Mouse (Mus musculus) right cerebral cortex, postnatal 25 days (tissue): Measurements from ENCODE around the gene Arid5b.

Source experiments
- DNase-seq: peaks from one replicate; pipeline ENCODE4 v3.0.0; 2022

Arid5b gene

DNA sequence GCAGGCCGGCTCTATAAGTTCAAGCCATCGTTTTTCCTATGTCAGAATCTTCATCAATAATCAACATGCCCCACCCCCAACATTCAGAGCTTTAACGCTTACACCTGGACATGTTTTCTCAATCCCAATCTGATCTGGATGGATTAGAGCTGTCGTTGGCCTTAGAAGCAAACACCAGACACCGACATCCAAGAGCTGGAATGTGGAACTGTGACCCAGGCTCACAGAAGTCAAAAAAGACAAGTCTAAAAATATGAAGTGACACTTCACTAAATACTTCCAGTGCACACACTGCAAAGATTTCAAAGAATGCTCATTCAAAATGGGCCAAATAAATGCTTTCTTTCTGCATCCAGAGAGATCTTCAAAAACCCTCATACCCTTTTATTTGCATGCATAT is 144.5 kb downstream of the Arid5b start:
- no peak for DNase-seq

DNA sequence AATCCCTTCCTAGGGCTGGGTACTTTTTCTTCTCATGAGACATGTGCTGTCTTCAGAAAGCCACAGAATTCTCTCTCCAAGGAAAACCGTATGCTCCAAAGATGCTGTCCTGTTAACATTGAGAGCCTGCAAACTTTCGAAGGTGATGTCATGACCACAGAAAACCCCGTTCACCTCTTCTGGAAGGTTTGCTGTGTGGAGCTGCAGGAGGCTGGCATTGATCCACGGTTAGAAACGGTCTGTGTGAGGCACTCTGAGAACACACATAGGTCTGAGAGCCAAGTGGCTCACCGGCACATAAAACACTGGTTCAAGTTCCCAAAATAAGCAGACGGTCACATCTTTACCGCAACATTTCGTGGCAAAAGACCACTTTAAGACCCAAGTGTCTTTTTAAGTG is 145.9 kb downstream of the Arid5b start:
- DNase-seq = no peak

DNA sequence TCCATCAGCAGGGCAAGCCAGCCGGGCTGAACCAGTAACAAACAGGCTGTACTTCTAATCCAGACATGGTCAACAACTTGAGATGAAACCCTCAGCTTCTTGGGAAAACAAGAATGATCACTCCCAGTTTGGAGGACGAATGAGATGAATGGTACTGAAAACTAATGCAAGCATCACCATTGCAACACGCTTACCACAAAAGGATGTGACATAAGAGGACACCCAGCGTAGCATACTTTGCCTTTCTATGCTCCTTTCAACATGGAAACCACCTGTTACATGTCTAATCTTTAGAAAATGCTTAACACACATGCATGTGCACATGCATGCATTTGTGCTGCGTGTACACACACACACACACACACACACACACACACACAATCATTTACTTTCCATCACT is 146.4 kb downstream of the Arid5b start:
- DNase-seq = no peak

DNA sequence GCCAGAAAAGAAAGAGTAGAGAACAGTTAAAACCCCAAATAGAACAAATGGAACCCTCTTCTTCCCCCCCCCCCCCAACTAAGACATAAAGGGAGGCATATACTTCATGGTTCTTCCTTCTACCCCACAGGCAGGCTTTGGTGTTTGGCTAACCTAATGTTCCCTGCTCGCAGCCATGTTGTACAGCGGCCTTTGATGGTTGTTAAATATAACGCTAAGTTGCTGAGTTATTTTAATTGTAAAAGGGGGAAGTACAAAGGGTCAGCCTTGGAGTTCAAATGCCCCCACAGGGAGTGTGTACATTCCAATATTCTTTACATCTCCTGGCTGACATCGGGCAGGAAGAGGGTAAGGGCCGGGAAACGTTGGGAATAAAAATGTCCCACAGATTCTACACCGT is 148.9 kb downstream of the Arid5b start:
- DNase-seq = no peak

DNA sequence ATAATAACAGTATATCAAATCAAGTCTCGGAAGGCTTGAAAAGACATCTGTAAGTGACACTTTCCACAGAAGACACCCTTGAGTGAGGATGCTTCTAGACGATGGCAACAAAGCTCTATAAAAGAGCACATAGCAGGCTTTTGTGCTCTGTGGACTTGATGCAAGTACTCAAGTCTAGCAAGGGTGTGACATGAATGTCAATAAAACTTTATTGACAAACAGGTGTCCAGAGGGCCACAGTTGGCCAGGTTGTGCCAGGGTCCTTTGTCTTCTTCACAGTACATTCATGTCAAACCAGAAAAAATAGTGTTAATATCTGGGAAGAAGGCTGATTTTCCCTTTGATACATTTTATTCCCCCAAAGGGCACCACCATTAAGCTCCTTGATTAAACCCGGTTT is 149.5 kb downstream of the Arid5b start:
- DNase-seq = no peak

DNA sequence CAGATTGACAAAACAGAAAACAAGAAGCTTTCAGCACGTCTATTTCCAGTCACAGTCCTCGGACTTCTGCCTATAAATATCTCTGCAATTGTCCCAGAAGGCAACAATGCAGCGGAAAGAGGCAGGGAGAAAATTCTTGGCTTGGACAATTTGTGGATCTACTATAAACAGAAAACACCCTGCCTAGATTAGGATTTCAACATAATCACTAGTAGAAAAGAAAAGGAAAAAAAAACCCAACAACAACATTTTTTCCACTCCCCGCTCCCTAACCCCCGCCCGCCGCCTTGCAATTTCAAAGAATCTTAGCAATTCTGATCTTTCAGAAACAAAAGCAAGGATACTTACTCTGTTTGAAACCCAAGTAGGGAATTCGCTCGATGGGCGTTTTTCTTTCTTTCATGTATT is 150.1 kb downstream of the Arid5b start:
- no peak for DNase-seq

DNA sequence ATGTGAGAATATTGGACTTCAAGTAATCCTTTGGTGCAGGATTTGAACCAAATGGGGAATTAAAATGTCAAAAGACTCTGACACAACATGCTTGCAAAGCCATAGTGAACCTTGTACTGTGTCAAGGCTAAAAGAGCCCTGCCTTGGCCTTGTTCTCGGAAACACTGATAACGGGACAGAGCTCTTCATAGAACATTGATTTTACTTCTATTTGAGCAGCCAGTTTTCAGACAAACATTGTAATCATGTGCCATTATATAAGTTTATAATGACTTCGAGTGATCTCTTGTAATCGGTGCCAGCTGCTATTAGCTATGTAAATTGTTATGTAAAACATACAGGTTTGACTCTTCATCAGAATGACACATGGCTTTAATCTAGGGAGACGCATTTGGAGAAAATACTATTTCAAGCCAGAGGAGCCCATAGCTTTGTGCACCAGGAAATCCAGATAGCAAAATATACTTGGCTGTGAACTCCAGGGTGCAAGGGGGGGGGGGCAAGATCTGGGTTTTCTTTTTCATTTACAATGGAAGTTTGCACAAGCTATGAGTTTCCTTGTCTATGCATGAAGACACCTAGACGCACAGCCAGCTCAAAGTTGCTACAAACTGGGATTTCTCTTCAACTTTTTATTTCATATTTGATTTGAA is 150.8 kb downstream of the Arid5b start:
- DNase-seq = no peak

DNA sequence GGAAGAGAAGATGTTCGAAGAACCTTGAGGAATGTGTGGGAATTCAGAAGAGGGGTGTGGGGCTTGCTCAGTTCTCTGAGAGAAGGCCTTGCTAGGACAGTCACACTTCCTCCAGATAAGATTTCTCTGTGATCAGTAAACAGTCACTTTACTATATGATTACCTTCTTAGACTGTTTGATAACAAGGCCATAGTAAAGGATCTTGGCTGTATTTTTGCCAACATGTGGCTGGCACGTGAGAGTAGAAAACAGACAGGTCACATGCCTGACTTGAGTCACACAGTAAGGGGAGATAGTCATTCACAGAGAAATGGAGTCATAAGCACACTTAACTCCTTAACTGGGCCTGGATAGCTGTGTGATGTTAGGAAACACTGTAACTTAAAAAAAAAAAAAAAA is 151.4 kb downstream of the Arid5b start:
- no peak for DNase-seq

DNA sequence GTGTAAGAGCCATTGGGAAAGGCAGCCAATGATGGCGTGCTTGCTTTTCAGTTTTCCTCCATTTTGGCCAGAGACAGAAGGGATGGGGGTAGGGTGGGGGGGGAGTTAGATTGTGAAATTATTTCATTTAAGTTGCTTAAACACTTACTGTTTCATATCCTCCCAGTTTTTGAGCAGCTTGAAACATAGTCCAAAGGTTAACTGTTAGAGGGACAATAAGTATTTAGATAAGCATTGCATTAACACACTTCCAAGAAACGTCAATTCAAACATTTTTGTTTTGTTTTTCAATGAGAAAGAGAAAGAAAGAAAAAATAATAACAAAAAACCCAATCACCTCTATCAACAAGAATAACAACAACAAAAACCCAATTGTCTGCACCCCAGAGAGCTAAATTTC is 152.0 kb downstream of the Arid5b start:
- no peak for DNase-seq

DNA sequence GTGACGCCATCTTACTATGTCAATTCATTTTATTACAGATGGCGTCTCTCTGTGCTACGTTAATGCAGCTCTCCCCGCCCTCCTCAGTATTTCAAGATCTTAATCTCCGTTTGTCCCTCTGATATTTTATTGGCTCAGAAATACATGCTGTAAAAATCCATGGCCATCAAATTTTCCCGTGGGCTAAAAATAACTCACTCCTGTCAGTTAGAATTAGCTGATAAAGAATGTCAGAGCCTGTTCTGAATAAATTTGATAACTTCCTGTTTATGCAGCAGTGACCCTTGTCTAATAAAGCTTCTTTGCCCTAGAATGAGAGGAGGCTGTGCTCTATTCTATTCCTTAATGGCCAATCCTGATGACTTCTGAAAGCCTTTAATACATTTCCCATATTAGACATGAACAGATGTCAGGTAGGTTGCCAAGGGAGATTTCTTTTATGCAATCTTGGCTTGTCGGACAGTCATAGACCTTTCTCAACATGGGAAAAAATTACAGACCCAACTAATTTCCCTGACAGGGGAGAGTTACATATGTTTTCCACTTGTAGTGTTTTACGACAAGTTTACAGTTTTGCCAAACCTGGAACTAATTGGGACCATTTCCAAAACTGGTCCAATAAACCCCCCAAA is 152.5 kb downstream of the Arid5b start:
- no peak for DNase-seq

DNA sequence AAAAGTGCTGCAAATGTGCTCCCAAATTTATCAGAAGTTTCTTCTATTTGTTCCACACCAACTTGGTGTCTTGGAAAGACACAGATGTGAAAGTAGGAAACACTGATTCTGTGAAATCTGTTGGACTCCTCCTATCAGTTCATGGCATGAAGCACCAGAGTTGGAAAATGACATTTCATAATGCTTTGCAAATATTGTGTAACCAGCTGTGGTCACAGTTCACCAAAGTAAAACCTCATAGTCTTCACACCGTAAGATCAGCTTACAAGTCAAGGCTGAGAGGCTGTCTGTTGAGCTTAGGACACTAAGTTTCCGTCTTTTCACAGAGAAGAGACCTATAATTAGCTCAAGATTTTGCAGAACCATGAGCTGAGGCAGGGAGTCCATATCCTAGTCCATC is 153.6 kb downstream of the Arid5b start:
- DNase-seq = no peak

DNA sequence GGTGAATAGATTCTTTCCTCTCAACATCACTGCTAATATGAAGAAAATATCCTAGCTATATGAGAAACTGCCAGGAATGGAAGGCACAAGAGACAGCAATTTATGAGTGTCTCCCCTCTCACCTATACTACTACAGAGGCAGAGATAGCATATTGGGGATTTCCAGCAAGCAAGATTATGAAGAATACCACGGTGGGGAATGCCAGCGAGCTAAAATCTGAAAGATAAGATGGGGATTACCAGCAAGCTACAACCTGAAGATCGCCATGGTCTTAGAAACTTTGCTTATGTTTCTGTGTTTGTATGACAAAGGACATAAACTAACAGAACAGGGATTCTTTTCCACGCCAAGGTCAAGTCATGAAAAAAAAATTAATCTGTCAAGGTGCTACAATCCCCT is 155.1 kb downstream of the Arid5b start:
- DNase-seq = no peak

DNA sequence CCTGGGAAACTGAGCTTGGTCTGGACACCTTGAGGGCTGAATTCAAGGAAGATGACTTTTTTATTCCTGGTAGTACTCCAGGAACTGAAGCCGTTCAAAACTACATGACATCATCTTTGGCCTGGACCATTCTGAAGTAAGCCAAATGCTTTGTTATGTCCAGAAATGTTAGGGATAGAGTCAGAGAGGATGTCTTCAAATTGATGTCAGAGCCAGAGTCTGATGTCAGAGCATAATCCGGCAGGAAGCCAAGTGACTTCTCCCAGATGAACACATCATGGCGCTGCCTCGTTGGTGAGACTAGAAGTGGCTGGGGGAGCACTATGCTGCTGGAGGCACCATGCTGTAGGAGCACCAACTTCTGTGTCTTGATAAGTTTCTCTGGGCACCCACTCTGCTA is 156.6 kb downstream of the Arid5b start:
- no peak for DNase-seq

DNA sequence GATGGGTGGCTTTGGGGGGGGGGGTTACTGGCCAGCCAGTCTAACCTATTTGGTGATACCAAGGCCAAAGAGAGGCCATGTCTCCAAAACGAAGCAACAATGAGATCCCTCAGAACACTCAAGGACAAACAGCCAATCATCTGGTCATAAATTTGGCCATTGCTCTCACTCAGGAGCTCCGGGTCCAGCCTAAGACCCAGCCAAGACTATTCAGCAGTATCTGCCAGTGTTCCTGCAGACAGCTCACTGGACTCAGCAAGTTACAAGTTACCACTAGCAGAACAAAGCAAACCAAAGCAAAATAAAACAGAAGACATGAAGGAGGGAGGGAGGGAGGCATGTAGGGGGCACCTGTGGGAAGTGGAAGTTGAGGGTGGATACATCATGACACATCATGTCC is 157.3 kb downstream of the Arid5b start:
- no peak for DNase-seq

DNA sequence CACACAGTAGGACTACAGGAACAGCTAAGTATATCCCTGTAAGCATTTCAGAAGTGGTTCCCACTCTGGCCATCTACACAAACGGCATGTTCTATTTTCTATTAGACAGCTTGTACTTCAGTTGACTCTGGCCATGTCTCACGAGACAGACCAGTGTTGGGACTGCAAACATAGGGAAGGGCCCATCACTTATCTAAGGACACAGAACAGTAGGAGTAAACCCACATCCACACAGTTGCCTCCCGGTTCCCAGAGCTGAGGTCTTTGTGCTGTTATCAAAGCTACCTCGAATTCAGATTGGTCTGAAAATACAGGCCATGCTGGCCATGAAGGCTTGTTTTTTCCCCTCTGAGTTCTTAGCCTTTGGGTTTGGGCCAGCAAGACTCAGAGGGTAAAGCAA is 158.5 kb downstream of the Arid5b start:
- DNase-seq = no peak

DNA sequence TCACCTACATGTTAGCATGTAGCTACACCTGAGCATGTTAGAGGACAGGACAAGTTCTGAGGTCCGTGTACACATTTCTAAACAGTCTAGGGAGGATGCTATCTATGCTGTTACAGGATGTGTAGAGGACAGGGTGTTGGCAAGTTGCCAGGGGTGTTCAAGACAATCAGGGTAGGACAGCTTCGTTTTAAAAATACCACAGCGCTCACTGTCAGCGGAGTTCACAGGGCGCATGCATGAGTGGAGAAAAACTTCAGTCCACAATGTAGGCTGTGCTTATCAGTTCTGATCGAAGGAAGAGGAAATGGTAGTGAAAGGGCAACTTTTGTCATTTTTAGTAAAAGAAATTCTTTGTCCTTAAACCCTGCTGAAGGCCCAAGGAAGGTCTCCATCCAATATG is 159.3 kb downstream of the Arid5b start:
- DNase-seq = no peak

DNA sequence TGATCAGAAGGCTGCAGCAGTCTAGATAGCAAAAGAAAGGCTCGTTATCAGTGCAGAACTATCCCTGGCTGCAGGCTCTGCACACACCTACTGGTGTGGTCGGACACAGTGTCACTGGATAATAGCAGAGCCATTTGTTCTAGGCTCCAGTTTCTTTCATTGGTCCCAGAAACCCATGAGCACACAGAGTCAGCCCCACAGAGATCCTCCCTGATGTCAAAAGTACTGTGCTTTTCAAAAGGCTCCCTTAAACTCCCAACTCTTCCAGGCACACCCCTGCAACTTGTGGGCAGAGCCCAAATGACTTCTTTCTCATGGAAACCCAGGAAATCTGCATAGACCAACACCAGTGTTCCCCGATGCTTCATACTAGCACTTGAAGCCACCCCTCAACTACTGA is 163.6 kb downstream of the Arid5b start:
- no peak for DNase-seq

DNA sequence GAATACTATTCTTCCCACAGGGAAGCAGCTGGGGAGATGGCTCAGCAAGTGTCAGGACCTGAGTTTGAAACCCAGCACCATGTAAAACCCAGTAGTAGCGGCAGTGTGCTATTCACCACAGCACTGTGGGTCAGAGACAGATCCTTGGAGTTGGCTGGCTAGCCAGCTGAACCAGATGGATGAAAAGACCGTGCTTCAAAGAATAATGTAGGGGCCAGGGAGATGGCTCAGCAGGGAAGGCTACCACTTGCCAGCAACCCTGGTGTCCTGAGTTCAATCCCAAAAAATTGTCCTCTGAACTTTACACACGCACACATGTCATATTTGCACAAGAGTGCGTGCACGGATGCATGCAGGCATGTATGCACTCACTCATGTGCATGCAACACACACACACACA is 164.9 kb downstream of the Arid5b start:
- DNase-seq = no peak

DNA sequence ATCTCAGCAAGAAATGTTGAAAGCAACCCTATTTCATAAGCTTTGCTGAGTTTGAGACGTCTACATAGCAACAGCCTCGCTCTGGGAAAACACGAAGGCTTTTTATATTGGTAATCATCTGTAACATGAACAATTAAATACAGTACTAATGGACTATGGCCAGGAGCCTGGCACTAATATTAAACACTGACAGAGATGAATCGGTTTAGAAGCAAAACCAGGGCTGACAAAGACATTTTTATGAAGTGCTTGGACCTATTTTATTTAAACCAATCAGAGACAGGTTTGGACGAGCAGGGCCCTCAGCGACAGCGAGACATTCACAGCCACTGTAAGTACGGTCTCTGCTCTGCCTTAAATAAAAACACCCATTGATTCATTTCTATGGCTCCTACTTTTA is 165.6 kb downstream of the Arid5b start:
- no peak for DNase-seq

DNA sequence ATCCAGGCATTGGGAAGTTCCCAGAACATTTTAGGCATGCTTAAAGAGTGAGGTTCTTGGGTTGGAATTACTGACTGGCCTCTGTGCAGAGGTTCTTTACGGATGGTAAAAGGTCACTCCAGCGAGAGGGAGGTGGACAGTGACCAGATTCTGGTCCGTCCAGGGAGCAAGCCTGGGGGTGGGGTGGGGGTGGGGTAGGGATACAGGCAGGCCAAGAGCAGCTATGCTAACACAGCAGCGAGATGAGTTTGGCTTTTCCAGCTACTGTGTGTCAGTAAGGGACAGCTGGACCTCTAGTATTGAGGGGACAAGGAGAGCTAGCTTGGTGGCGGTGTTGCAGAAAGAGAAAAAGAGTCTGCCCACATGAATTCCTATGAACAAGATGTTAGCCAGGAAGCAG is 167.9 kb downstream of the Arid5b start:
- no peak for DNase-seq

DNA sequence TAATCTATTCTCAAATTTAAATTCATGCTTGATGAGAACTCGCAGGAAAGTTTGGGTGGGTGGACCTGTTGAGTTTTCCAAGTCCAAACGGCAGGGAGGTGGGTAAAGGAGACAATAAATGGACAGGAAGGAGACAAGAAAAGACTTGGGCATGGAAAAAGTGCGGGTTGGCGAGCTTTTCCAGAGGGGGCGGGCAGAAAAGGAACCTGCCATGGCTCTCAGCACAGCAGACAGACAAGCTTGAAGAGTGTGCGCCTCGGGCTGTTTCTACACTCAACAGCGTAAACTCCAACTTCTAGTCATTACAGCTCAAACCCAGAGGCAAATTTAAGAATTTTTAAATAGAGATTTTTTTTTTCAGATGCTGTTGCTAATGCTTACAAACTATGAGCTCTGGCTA is 168.4 kb downstream of the Arid5b start:
- no peak for DNase-seq

DNA sequence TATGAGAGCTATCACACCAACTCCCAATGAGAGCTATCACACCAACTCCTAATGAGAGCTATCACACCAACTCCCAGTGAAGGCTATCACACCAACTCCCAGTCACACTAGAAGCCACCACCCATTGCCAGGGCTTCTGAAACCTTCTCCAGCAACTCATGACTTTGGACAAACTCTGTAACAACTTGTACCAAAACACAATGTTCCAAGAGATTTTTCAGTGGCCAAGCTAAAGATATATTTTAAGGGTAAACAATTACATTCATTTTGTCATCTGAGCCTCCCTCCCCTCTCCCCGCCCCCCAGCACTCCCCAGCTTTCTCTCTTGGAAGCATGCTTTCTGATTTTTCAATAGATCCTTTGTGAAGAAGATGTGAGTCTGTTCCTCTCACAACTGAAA is 168.9 kb downstream of the Arid5b start:
- DNase-seq = no peak

DNA sequence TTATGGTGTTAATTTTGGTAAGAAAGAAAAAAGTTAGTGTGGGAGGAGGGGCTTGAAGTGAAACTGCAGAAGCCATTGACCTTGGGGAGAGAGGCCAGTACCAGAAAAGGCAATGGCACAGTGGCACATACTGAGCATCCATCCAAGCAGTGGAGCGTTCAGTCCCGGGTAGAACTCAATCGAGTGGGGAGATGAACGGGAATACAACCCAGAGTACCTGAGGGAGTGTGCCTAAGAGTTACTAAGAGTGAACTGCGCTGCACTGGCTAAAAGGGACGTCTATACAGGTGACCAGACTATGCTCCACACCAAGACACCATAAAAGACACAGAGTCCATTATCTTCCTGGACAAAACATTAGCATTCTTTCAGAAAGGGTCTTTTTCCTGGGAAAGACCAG is 170.8 kb downstream of the Arid5b start:
- no peak for DNase-seq

DNA sequence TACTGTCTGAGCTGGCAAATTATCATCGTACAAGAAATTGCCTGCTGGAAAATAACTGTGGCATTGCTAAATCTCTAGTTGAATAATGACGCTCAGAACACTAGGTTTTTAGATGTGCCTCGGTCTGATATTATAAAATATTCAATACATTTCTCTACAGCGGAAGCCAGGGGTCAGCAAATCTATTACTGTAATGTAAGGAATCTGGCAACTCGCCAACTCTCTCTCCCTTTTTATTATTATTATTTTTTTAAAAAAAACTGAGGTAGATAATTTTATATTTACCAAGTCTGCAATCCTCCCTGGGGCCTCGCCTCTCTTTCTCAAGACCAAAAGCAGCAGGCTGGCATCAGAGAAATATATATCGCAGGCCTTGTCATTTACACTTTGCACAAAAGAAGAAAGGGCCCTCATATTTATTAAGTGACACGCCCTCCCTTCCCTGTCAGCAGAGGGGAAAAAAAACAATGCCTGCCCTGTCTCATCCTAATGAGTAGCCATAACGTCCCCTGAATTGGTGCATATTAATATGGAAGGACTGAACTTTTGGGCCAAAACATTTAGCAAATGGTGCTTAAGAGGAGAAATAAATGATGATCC is 172.1 kb downstream of the Arid5b start:
- DNase-seq = no peak
